Mouse (Mus musculus): ENCODE measurements at regions not wholly inside any gene's neighbourhood (a gene's known extent, or its start where the extent isn't known, plus 50 kb on each side); places are given as distances from the start of the nearest gene placed in this dataset.

DNA sequence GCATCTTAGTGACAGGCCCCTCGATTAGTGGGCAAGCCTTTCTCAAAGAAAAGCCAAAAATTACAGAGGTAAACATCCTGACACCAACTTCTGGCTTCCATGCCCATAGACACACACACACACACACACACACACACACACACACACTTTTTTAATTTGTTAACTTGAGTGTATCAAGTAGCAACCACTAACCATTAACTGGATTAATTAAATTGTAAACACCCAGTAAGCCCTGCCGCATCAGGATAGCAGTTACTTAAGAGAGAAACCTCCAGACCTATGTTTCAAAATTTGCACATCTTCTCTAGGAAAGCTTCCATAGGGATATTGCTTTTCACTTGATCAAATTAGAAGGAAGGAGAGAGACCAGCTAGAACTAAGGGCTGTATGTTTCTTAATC, 2599.4 kb upstream of the Gm7489 start:
- H3K27ac ChIP-seq (ENCODE audit: low read length): no peak overlapping the region
- H3K4me3 ChIP-seq (ENCODE audit: low read length): no peak overlapping the region
- H3K27me3 ChIP-seq (ENCODE audit: insufficient read depth, low read length): no peaks in the 10 kb centered on the region
- H3K9ac ChIP-seq (replicated peaks; ENCODE audit: low read length): no peak overlapping the region
- H3K9me3 ChIP-seq (ENCODE audit: low read length): no peaks in the 10 kb centered on the region
- 63% methylated on average over 2 of the region's 2 CpGs for WGBS
- H3K4me2 ChIP-seq (replicated peaks; ENCODE audit: low read depth, low read length): no peak overlapping the region
- no peaks in the 10 kb centered on the region for H3K4me1 ChIP-seq (ENCODE audit: insufficient read depth, low read length)
- peak; percentile 63; the same call in 1 of the 2 replicates for ATAC-seq (ENCODE audit: low FRiP score, low TSS enrichment)
- no peaks in the 10 kb centered on the region for H3K36me3 ChIP-seq (ENCODE audit: insufficient read depth, low read length)

DNA sequence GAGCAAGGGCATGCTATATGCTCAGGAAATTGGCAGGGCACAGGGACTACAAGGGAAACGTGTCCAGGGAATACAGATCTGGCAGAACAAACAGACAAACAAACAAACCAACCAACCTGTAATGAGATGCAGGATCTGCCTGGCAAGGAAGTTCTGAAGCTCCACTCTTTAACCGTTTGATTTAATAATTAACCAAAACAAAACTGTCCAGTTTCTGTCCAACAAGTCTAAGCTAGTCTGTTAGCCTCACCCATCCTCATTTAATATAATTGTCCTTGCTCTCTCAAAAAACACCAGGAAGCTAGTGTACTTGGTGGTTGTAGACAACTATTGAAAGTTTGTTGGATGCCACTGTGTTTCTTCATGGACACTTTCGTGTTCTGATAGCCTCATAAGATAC, 2598.4 kb upstream of the Gm7489 start:
- Histone ChIP-seq H3K27ac (ENCODE audit: low read length) (no peak overlapping the region), H3K4me1 (ENCODE audit: insufficient read depth, low read length) (no peaks in the 10 kb centered on the region), H3K27me3 (ENCODE audit: insufficient read depth, low read length) (no peaks in the 10 kb centered on the region), H3K36me3 (ENCODE audit: insufficient read depth, low read length) (no peaks in the 10 kb centered on the region), H3K4me2 (replicated peaks; ENCODE audit: low read depth, low read length) (no peak overlapping the region), H3K4me3 (ENCODE audit: low read length) (no peak overlapping the region), H3K9ac (replicated peaks; ENCODE audit: low read length) (no peak overlapping the region), H3K9me3 (ENCODE audit: low read length) (no peaks in the 10 kb centered on the region)
- peak; percentile 67; the same call in 1 of the 2 replicates for ATAC-seq (ENCODE audit: low FRiP score, low TSS enrichment)
- WGBS: 58% methylated on average over 3 of the region's 3 CpGs

DNA sequence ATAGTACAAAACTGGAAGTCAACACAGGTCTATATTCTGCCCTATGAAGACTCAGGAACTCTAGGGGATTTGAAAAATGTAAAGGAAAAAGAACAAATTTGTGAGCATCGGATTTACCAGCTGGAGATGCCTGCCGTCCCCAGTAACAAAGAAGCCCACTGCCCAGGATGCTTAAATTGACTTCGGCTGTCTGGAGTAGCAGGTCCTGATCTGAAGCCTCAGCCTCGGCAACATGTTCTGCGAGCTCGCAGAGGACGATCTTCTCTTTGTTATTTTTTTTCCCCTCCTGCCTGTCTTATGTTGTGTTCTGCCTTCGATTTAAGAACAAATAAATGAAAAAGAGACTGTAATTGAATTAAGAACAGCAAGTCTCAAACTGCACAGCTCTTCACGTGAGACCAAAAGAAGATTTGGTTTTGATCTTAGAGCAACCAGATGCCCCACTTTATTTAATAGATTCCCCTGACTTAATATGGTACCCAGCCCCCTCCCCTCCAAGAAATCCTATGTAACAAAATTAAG, 2595.7 kb upstream of the Gm7489 start:
- no peak for ATAC-seq (ENCODE audit: low FRiP score, low TSS enrichment)
- WGBS: 59% methylated on average over 9 of the region's 9 CpGs
- Histone ChIP-seq H3K4me3 (ENCODE audit: low read length) (no peak overlapping the region), H3K4me2 (replicated peaks; ENCODE audit: low read depth, low read length) (no peak overlapping the region), H3K27ac (ENCODE audit: low read length) (no peak overlapping the region), H3K27me3 (ENCODE audit: insufficient read depth, low read length) (no peaks in the 10 kb centered on the region), H3K4me1 (ENCODE audit: insufficient read depth, low read length) (no peaks in the 10 kb centered on the region), H3K9me3 (ENCODE audit: low read length) (no peaks in the 10 kb centered on the region), H3K36me3 (ENCODE audit: insufficient read depth, low read length) (no peaks in the 10 kb centered on the region), H3K9ac (replicated peaks; ENCODE audit: low read length) (no peak overlapping the region)

DNA sequence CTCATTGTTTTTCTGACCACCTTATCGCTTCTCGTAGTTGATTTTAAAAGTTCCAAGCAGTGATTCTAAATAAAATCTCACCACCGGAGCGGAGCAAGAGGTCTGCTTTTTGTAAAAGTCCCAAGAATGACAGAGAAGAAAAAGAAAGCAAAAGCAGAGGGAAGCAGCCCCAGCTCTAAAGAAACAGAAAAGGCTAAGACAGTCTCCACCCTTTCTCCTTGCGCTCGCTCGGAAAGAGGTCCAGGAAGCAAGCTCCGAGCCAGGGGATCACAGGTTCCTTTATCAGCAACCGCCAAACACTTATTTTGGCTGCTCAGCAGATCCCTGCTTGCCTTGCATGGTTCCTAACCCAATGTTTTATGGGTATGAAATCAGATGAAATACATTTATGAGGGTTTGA, 2594.8 kb upstream of the Gm7489 start:
- no peak overlapping the region for H3K27ac ChIP-seq (ENCODE audit: low read length)

DNA sequence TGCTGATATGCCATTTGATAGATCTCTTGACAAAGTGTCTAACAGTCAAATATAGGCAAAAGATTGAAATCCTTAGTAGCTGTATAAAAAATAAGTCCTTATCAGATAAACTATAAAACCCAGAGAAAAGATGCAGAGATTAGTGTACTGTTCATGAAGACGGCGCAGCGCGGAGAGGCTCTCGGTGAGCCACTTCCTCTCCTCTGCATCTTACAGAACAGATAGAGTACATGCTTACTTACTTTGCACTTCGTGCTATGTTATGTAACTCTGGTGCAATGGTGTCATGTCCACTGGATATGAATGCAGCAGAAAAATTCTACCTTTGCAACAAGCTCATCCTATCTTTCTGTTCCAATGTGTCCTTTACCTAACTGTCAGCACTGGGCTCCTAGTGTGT, 2593.5 kb upstream of the Gm7489 start:
- H3K36me3 ChIP-seq (ENCODE audit: insufficient read depth, low read length): no peaks in the 10 kb centered on the region
- no peak for ATAC-seq (ENCODE audit: low FRiP score, low TSS enrichment)
- WGBS: 87% methylated on average over 6 of the region's 6 CpGs
- no peaks in the 10 kb centered on the region for H3K9me3 ChIP-seq (ENCODE audit: low read length)
- H3K4me1 ChIP-seq (ENCODE audit: insufficient read depth, low read length): no peaks in the 10 kb centered on the region
- H3K9ac ChIP-seq (replicated peaks; ENCODE audit: low read length): no peak overlapping the region
- H3K27ac ChIP-seq (ENCODE audit: low read length): no peak overlapping the region
- no peak overlapping the region for H3K4me3 ChIP-seq (ENCODE audit: low read length)
- H3K4me2 ChIP-seq (replicated peaks; ENCODE audit: low read depth, low read length): no peak overlapping the region
- no peaks in the 10 kb centered on the region for H3K27me3 ChIP-seq (ENCODE audit: insufficient read depth, low read length)

More for the DNA sequence above, 2594.8 kb upstream of the Gm7489 start:
- Histone ChIP-seq H3K9ac (replicated peaks; ENCODE audit: low read length) (no peak overlapping the region), H3K36me3 (ENCODE audit: insufficient read depth, low read length) (no peaks in the 10 kb centered on the region), H3K9me3 (ENCODE audit: low read length) (no peaks in the 10 kb centered on the region), H3K27me3 (ENCODE audit: insufficient read depth, low read length) (no peaks in the 10 kb centered on the region), H3K4me2 (replicated peaks; ENCODE audit: low read depth, low read length) (no peak overlapping the region), H3K4me3 (ENCODE audit: low read length) (no peak overlapping the region), H3K4me1 (ENCODE audit: insufficient read depth, low read length) (no peaks in the 10 kb centered on the region)
- ATAC-seq (ENCODE audit: low FRiP score, low TSS enrichment): no peak
- WGBS: 84% methylated on average over 9 of the region's 9 CpGs

DNA sequence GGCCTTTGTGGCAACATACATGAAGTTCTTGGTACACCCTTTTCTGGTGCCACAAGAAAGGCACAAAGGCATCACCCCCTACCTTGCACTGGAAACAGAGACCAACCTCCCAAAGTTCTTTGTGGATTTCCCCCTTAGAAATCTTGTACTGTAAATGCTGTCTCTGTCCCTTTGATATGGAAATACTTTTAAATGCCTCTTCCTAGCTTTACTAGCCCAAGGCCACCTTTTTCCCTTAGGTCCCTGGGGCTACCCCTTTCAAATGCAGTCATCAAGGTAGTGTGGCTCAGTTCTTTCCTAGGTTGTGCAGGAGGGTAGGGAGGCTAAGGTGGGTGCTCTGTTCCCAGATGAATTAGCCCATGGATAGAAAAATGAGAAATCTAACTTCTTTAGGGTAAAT, 2587.9 kb upstream of the Gm7489 start:
- Histone ChIP-seq H3K9me3 (ENCODE audit: low read length) (no peaks in the 10 kb centered on the region), H3K4me2 (replicated peaks; ENCODE audit: low read depth, low read length) (no peak overlapping the region), H3K4me1 (ENCODE audit: insufficient read depth, low read length) (no peaks in the 10 kb centered on the region), H3K27ac (ENCODE audit: low read length) (no peak overlapping the region), H3K36me3 (ENCODE audit: insufficient read depth, low read length) (no peaks in the 10 kb centered on the region), H3K9ac (replicated peaks; ENCODE audit: low read length) (no peak overlapping the region), H3K4me3 (ENCODE audit: low read length) (no peak overlapping the region), H3K27me3 (ENCODE audit: insufficient read depth, low read length) (no peaks in the 10 kb centered on the region)
- no peak for ATAC-seq (ENCODE audit: low FRiP score, low TSS enrichment)

DNA sequence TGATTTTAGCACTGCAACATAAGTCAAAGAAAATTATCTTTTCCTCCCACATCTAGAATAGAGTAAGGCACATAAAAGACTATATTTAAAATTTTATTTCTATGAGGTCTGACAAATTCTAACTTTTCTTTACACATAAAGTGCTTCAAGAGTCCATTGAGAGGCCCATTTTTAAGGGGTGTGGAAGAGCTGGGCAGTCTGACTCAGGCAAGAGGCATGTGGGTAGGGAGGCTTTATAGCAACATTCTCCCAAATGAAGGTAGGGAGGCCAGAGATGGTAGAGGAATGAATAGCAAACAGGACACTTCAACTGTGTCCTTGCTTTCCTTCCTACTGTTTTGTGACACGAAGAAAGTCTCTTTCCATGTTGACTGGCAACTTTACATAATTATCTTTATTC, 2566.6 kb upstream of the Gm7489 start:
- no peak overlapping the region for H3K9ac ChIP-seq (replicated peaks; ENCODE audit: low read length)
- H3K27me3 ChIP-seq (ENCODE audit: insufficient read depth, low read length): no peaks in the 10 kb centered on the region
- H3K4me3 ChIP-seq (ENCODE audit: low read length): no peak overlapping the region
- no peak for ATAC-seq (ENCODE audit: low FRiP score, low TSS enrichment)
- 78% methylated on average over 1 of the region's 1 CpGs for WGBS
- no peaks in the 10 kb centered on the region for H3K4me1 ChIP-seq (ENCODE audit: insufficient read depth, low read length)
- no peaks in the 10 kb centered on the region for H3K9me3 ChIP-seq (ENCODE audit: low read length)
- no peak overlapping the region for H3K4me2 ChIP-seq (replicated peaks; ENCODE audit: low read depth, low read length)
- no peaks in the 10 kb centered on the region for H3K36me3 ChIP-seq (ENCODE audit: insufficient read depth, low read length)
- H3K27ac ChIP-seq (ENCODE audit: low read length): no peak overlapping the region

DNA sequence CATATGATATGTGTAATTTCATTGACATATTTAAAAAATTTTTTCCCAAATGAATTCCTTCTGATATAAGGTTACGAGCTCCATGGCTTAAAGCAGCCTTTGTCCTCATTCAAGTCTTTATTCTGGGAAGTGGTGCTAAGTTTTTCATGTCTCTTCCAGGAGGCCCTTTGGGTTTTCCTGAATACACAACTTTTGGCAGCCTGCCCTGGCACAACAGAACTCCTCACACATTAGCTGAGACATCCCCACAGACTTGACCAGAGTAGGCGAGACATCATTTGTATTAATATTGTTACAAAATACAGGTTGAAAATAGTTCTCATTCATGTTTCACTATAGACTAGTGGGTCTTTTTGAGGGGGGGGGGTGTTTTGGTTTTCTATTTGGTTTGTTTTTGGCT, 2565.9 kb upstream of the Gm7489 start:
- Histone ChIP-seq H3K36me3 (ENCODE audit: insufficient read depth, low read length) (no peaks in the 10 kb centered on the region), H3K4me3 (ENCODE audit: low read length) (no peak overlapping the region), H3K27me3 (ENCODE audit: insufficient read depth, low read length) (no peaks in the 10 kb centered on the region), H3K4me2 (replicated peaks; ENCODE audit: low read depth, low read length) (no peak overlapping the region), H3K9ac (replicated peaks; ENCODE audit: low read length) (no peak overlapping the region), H3K9me3 (ENCODE audit: low read length) (no peaks in the 10 kb centered on the region), H3K4me1 (ENCODE audit: insufficient read depth, low read length) (no peaks in the 10 kb centered on the region), H3K27ac (ENCODE audit: low read length) (no peak overlapping the region)
- 87% methylated on average over 2 of the region's 2 CpGs for WGBS
- ATAC-seq (ENCODE audit: low FRiP score, low TSS enrichment): no peak

DNA sequence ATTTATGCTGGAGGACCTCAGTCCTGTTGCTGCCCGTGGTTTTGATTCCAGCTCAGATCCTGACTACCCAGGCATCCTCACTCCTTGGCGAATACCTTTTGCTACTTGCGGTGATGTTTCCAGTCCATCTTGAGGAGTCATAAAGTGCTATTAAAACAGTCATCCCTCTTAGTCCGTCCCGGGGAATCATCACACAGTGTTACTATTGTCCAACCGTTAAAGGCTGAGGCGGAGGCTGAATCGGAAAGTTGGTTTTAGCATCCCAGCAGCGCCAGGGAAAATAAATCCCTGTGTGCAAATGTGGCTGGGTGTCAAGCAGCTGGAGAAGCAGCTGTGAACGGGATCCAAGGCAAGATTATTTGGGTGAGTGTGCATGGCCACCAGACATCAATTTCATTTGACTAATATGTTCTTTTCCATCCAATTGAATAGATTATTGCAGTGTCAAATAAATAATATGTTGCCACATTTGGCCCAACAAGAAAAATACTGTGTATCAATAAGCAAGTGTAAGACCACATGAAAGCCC, 2564.3 kb upstream of the Gm7489 start:
- 69% methylated on average over 10 of the region's 10 CpGs for WGBS
- H3K9ac ChIP-seq (replicated peaks; ENCODE audit: low read length): no peak overlapping the region
- H3K4me1 ChIP-seq (ENCODE audit: insufficient read depth, low read length): no peaks in the 10 kb centered on the region
- H3K9me3 ChIP-seq (ENCODE audit: low read length): no peaks in the 10 kb centered on the region
- H3K4me3 ChIP-seq (ENCODE audit: low read length): no peak overlapping the region
- no peak for ATAC-seq (ENCODE audit: low FRiP score, low TSS enrichment)
- H3K27me3 ChIP-seq (ENCODE audit: insufficient read depth, low read length): no peaks in the 10 kb centered on the region
- H3K4me2 ChIP-seq (replicated peaks; ENCODE audit: low read depth, low read length): no peak overlapping the region
- no peaks in the 10 kb centered on the region for H3K36me3 ChIP-seq (ENCODE audit: insufficient read depth, low read length)
- H3K27ac ChIP-seq (ENCODE audit: low read length): no peak overlapping the region

DNA sequence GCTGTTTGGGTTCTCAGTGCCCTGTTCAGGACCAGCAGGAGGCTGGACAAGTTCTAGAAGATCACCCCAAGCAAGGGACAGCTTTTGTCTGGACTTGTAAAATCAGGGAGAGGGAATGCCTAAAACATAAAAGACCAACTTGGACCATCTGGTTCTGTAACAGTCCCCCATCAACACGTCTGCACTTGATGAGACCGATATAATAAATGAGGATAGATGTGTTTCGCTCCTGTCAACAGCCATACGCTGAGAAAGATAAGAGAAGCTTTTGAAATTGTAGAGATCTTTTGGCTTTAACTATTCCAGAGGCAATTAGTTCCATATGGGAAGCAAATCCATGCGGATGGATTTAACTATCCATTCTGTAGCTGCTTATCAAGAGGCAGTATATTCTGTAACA, 2561.4 kb upstream of the Gm7489 start:
- ATAC-seq (ENCODE audit: low FRiP score, low TSS enrichment): no peak
- H3K4me2 ChIP-seq (replicated peaks; ENCODE audit: low read depth, low read length): no peak overlapping the region
- no peaks in the 10 kb centered on the region for H3K27me3 ChIP-seq (ENCODE audit: insufficient read depth, low read length)
- no peak overlapping the region for H3K9ac ChIP-seq (replicated peaks; ENCODE audit: low read length)
- no peak overlapping the region for H3K4me3 ChIP-seq (ENCODE audit: low read length)
- no peak overlapping the region for H3K27ac ChIP-seq (ENCODE audit: low read length)
- H3K36me3 ChIP-seq (ENCODE audit: insufficient read depth, low read length): no peaks in the 10 kb centered on the region
- no peaks in the 10 kb centered on the region for H3K9me3 ChIP-seq (ENCODE audit: low read length)
- no peaks in the 10 kb centered on the region for H3K4me1 ChIP-seq (ENCODE audit: insufficient read depth, low read length)
- WGBS: 76% methylated on average over 5 of the region's 5 CpGs

All from kidney, embryonic 16.5 days (tissue).